Mouse (Mus musculus): ENCODE results near the gene Zfp444. TPM values are rescaled to one million over a fixed set of nuclear protein-coding genes. Genes with fewer than 3 reads are reported as not detected.

The Zfp444 gene
- polyA plus RNA-seq, 1 experiment from 2014 or later, result 51.4 TPM

- Histone ChIP-seq H3K36me3 (no peaks in the 10 kb centered on the region), H3K27me3 (ENCODE audit: insufficient read depth, poor library complexity, severe bottlenecking) (no peaks in the 10 kb centered on the region), H3K9me3 (no peaks in the 10 kb centered on the region), H3K4me1 (peaks cover 44% of the 10 kb centered on the region), H3K27ac (no peak overlapping the region), H3K4me3 (no peak overlapping the region)
- no peak for DNase-seq (ENCODE audit: low spot score)
- WGBS, result 87% methylated on average over 3 of the region's 3 CpGs
These were observed 20.0 kb upstream of the Zfp444 start for GRCm38 (mm10) chr7:6152036-6152435.

- H3K27me3 ChIP-seq (ENCODE audit: insufficient read depth, poor library complexity, severe bottlenecking), result no peaks in the 10 kb centered on the region
- 94% methylated on average over 3 of the region's 3 CpGs for WGBS
- H3K4me1 ChIP-seq, result peaks cover 34% of the 10 kb centered on the region
- H3K36me3 ChIP-seq, result no peaks in the 10 kb centered on the region
- H3K27ac ChIP-seq, result no peak overlapping the region
- H3K9me3 ChIP-seq, result no peaks in the 10 kb centered on the region
- DNase-seq (ENCODE audit: low spot score), result no peak
- no peak overlapping the region for H3K4me3 ChIP-seq
These were observed 18.9 kb upstream of the Zfp444 start for GRCm38 (mm10) chr7:6153131-6153530.

GRCm38 (mm10) chr7:6154164-6154563 lies 17.9 kb upstream of the Zfp444 start:
- no peak overlapping the region for H3K27ac ChIP-seq
- no peaks in the 10 kb centered on the region for H3K36me3 ChIP-seq
- peak overlapping the region; percentile 86 for H3K4me3 ChIP-seq
- no peaks in the 10 kb centered on the region for H3K27me3 ChIP-seq (ENCODE audit: insufficient read depth, poor library complexity, severe bottlenecking)
- 68% methylated on average over 5 of the region's 5 CpGs for WGBS
- no peaks in the 10 kb centered on the region for H3K9me3 ChIP-seq
- H3K4me1 ChIP-seq, result peaks cover 24% of the 10 kb centered on the region
- no peak for DNase-seq (ENCODE audit: low spot score)

- DNase-seq (ENCODE audit: low spot score), result peak; percentile 92
- H3K9me3 ChIP-seq, result no peaks in the 10 kb centered on the region
- H3K4me1 ChIP-seq, result peaks cover 22% of the 10 kb centered on the region
- WGBS, result under 1% methylated on average over 78 of the region's 85 CpGs
- peak overlapping the region; percentile 95 for H3K27ac ChIP-seq
- peak overlapping the region; percentile 86 for H3K4me3 ChIP-seq
- no peaks in the 10 kb centered on the region for H3K27me3 ChIP-seq (ENCODE audit: insufficient read depth, poor library complexity, severe bottlenecking)
- H3K36me3 ChIP-seq, result no peaks in the 10 kb centered on the region
These were observed 16.8 kb upstream of the Zfp444 start for GRCm38 (mm10) chr7:6155031-6155872.

GRCm38 (mm10) chr7:6155901-6156411 lies 16.1 kb upstream of the Zfp444 start, which contains the start of gene Zfp787:
Zfp787 (minus strand) TSS chr7:6155997.
- H3K4me3 ChIP-seq, result peak within 1 kb of the TSS; percentile 86
- H3K27ac ChIP-seq, result peak within 1 kb of the TSS; percentile 95
- no peaks in the 10 kb centered on the region for H3K36me3 ChIP-seq
- WGBS, result under 1% methylated on average over 50 of the region's 54 CpGs
- DNase-seq (ENCODE audit: low spot score), result peak; percentile 98
- H3K27me3 ChIP-seq (ENCODE audit: insufficient read depth, poor library complexity, severe bottlenecking), result no peaks in the 10 kb centered on the region
- H3K9me3 ChIP-seq, result no peaks in the 10 kb centered on the region
- H3K4me1 ChIP-seq, result peaks cover 22% of the 10 kb centered on the region

- no peaks in the 10 kb centered on the region for H3K9me3 ChIP-seq
- H3K4me3 ChIP-seq, result peak overlapping the region; percentile 86
- H3K36me3 ChIP-seq, result no peaks in the 10 kb centered on the region
- peaks cover 22% of the 10 kb centered on the region for H3K4me1 ChIP-seq
- WGBS, result 55% methylated on average over 9 of the region's 9 CpGs
- DNase-seq (ENCODE audit: low spot score), result no peak
- peak overlapping the region; percentile 95 for H3K27ac ChIP-seq
- no peaks in the 10 kb centered on the region for H3K27me3 ChIP-seq (ENCODE audit: insufficient read depth, poor library complexity, severe bottlenecking)
These were observed 15.0 kb upstream of the Zfp444 start for GRCm38 (mm10) chr7:6156901-6157472.

GRCm38 (mm10) chr7:6157479-6157878 lies 14.5 kb upstream of the Zfp444 start:
- peaks cover 22% of the 10 kb centered on the region for H3K4me1 ChIP-seq
- no peaks in the 10 kb centered on the region for H3K36me3 ChIP-seq
- H3K27me3 ChIP-seq (ENCODE audit: insufficient read depth, poor library complexity, severe bottlenecking), result no peaks in the 10 kb centered on the region
- 34% methylated on average over 1 of the region's 1 CpGs for WGBS
- no peak overlapping the region for H3K4me3 ChIP-seq
- DNase-seq (ENCODE audit: low spot score), result no peak
- no peak overlapping the region for H3K27ac ChIP-seq
- no peaks in the 10 kb centered on the region for H3K9me3 ChIP-seq

- 82% methylated on average over 3 of the region's 3 CpGs for WGBS
- Histone ChIP-seq H3K27ac (no peak overlapping the region), H3K27me3 (ENCODE audit: insufficient read depth, poor library complexity, severe bottlenecking) (no peaks in the 10 kb centered on the region)
These were observed 12.4 kb upstream of the Zfp444 start for GRCm38 (mm10) chr7:6159604-6160003.

GRCm38 (mm10) chr7:6161541-6161940 lies 10.5 kb upstream of the Zfp444 start:
- Histone ChIP-seq H3K27me3 (ENCODE audit: insufficient read depth, poor library complexity, severe bottlenecking) (no peaks in the 10 kb centered on the region), H3K4me3 (no peak overlapping the region), H3K4me1 (0 out of 2 replicates have a peak, but pooled peaks cover 4% of the 10 kb centered on the region), H3K9me3 (no peaks in the 10 kb centered on the region), H3K36me3 (no peaks in the 10 kb centered on the region), H3K27ac (no peak overlapping the region)
- no peak for DNase-seq (ENCODE audit: low spot score)
- WGBS, result 55% methylated on average over 3 of the region's 3 CpGs

More at GRCm38 (mm10) chr7:6159604-6160003, 12.4 kb upstream of the Zfp444 start:
- H3K4me1 ChIP-seq, result peaks cover 9% of the 10 kb centered on the region
- no peak overlapping the region for H3K4me3 ChIP-seq
- DNase-seq (ENCODE audit: low spot score), result no peak
- H3K9me3 ChIP-seq, result no peaks in the 10 kb centered on the region
- H3K36me3 ChIP-seq, result no peaks in the 10 kb centered on the region

GRCm38 (mm10) chr7:6162172-6162571 lies 9.9 kb upstream of the Zfp444 start:
- H3K27me3 ChIP-seq (ENCODE audit: insufficient read depth, poor library complexity, severe bottlenecking), result no peaks in the 10 kb centered on the region
- no peak for DNase-seq (ENCODE audit: low spot score)
- H3K36me3 ChIP-seq, result no peaks in the 10 kb centered on the region
- no peak overlapping the region for H3K27ac ChIP-seq
- H3K4me1 ChIP-seq, result no peaks in the 10 kb centered on the region
- no peaks in the 10 kb centered on the region for H3K9me3 ChIP-seq
- WGBS, result 66% methylated on average over 4 of the region's 4 CpGs
- H3K4me3 ChIP-seq, result no peak overlapping the region

- DNase-seq (ENCODE audit: low spot score), result no peak
- WGBS, result 52% methylated on average over 5 of the region's 5 CpGs
These were observed 7.4 kb upstream of the Zfp444 start for GRCm38 (mm10) chr7:6164671-6165070.

GRCm38 (mm10) chr7:6169403-6169802 lies 2.6 kb upstream of the Zfp444 start:
- no peak overlapping the region for H3K27ac ChIP-seq
- H3K36me3 ChIP-seq, result 0 out of 2 replicates have a peak, but pooled peaks cover 5% of the 10 kb centered on the region
- DNase-seq (ENCODE audit: low spot score), result no peak
- no peaks in the 10 kb centered on the region for H3K9me3 ChIP-seq
- H3K4me1 ChIP-seq, result peaks cover 9% of the 10 kb centered on the region; the same call in 1 of the 2 replicates
- 64% methylated on average over 3 of the region's 3 CpGs for WGBS
- H3K4me3 ChIP-seq, result no peak overlapping the region
- no peaks in the 10 kb centered on the region for H3K27me3 ChIP-seq (ENCODE audit: insufficient read depth, poor library complexity, severe bottlenecking)

More at GRCm38 (mm10) chr7:6164671-6165070, 7.4 kb upstream of the Zfp444 start:
- Histone ChIP-seq H3K36me3 (no peaks in the 10 kb centered on the region), H3K4me3 (no peak overlapping the region), H3K27ac (no peak overlapping the region), H3K27me3 (ENCODE audit: insufficient read depth, poor library complexity, severe bottlenecking) (no peaks in the 10 kb centered on the region), H3K4me1 (no peaks in the 10 kb centered on the region), H3K9me3 (no peaks in the 10 kb centered on the region)

GRCm38 (mm10) chr7:6170391-6170790 lies 1.6 kb upstream of the Zfp444 start:
- Histone ChIP-seq H3K27ac (no peak overlapping the region), H3K4me1 (peaks cover 13% of the 10 kb centered on the region; the same call in 1 of the 2 replicates), H3K36me3 (0 out of 2 replicates have a peak, but pooled peaks cover 5% of the 10 kb centered on the region), H3K9me3 (no peaks in the 10 kb centered on the region), H3K4me3 (no peak overlapping the region), H3K27me3 (ENCODE audit: insufficient read depth, poor library complexity, severe bottlenecking) (no peaks in the 10 kb centered on the region)
- WGBS, result 78% methylated on average over 9 of the region's 9 CpGs
- DNase-seq (ENCODE audit: low spot score), result no peak
